Mouse (Mus musculus) lung, adult 18-20 months (tissue): ENCODE results near the gene Pdrg1.
A peak's percentile ranks its signal among the peaks of the same experiment; 100 is the strongest.

Experiments
- DNase-seq, 2 experiments: peaks; one replicate each; pipeline ENCODE4 v3.0.0; 2022; ENCODE audit warnings: mixed read lengths in 2 of 2

Gene Pdrg1

GRCm38 (mm10) chr2:153031126-153032082 is 16.2 kb upstream of the Pdrg1 start, which contains the start of gene Xkr7:
Gene Xkr7, plus strand, starts transcription at chr2:153031852.
- no peak for DNase-seq

- DNase-seq: no peak
Observed at GRCm38 (mm10) chr2:153030422-153030821, 15.2 kb upstream of the Pdrg1 start.

GRCm38 (mm10) chr2:153027501-153027900 is 12.3 kb upstream of the Pdrg1 start:
- no peak for DNase-seq

GRCm38 (mm10) chr2:153026052-153026451 is 10.8 kb upstream of the Pdrg1 start:
- no peak for DNase-seq

GRCm38 (mm10) chr2:153022855-153023254 is 7.6 kb upstream of the Pdrg1 start:
- DNase-seq: no peak

- no peak for DNase-seq
Observed at GRCm38 (mm10) chr2:153021163-153021562, 5.9 kb upstream of the Pdrg1 start.

GRCm38 (mm10) chr2:153019355-153019754 is 4.1 kb upstream of the Pdrg1 start:
- DNase-seq: no peak

- DNase-seq: no peak
Observed at GRCm38 (mm10) chr2:153016786-153017185, 1.6 kb upstream of the Pdrg1 start.

- no peak for DNase-seq
Observed at GRCm38 (mm10) chr2:153015804-153016203, 577 bp upstream of the Pdrg1 start.

- DNase-seq: no peak
Observed at GRCm38 (mm10) chr2:153013724-153014515, 1.3 kb downstream of the Pdrg1 start.

- no peak for DNase-seq
Observed at GRCm38 (mm10) chr2:153009192-153009973, 5.8 kb downstream of the Pdrg1 start.

GRCm38 (mm10) chr2:153005981-153006380 is 9.2 kb downstream of the Pdrg1 start:
- no peak for DNase-seq

- DNase-seq: no peak
Observed at GRCm38 (mm10) chr2:153003681-153004338, 11.4 kb downstream of the Pdrg1 start.

GRCm38 (mm10) chr2:153002492-153003248 is 12.6 kb downstream of the Pdrg1 start:
- no peak for DNase-seq

GRCm38 (mm10) chr2:152997046-152997445 is 18.2 kb downstream of the Pdrg1 start:
- no peak for DNase-seq

- DNase-seq: no peak
Observed at GRCm38 (mm10) chr2:152991529-152991928, 23.7 kb downstream of the Pdrg1 start.

GRCm38 (mm10) chr2:152985582-152985981 is 29.6 kb downstream of the Pdrg1 start:
- no peak for DNase-seq

GRCm38 (mm10) chr2:152976991-152977390 is 38.2 kb downstream of the Pdrg1 start:
- DNase-seq: no peak

- no peak for DNase-seq
Observed at GRCm38 (mm10) chr2:152965555-152965954, 49.7 kb downstream of the Pdrg1 start.

GRCm38 (mm10) chr2:152962091-152962793 is 53.0 kb downstream of the Pdrg1 start, which contains the start of gene Ttll9:
Gene Ttll9, plus strand, starts transcription at chr2:152962485.
- peak; percentile 71 to 83 for DNase-seq
